Mouse (Mus musculus) hindbrain, postnatal 0 days (tissue): ENCODE data around the gene Aamdc. TPM values are rescaled to one million over a fixed set of nuclear protein-coding genes. Genes with fewer than 3 reads are reported as not detected.

Experiments
- ATAC-seq: fragments of 200-750 bp; cut with Nextera tagmentation; 2 replicates; pipeline ENCODE4 v1.8.0; 2017; ENCODE audit warnings: mild to moderate bottlenecking, moderate TSS enrichment, moderate library complexity
- DNase-seq: peaks from one replicate; pipeline ENCODE4 v3.0.0-alpha.2; 2015; ENCODE audit warnings: low spot score
- H3K27ac ChIP-seq: fragments of 300-500 bp; sonication (generic); 2 replicates; pipeline ENCODE4 v1.5.1; 2014; ENCODE audit warnings: mild to moderate bottlenecking
- H3K27me3 ChIP-seq: fragments of 300-500 bp; sonication (generic); 2 replicates; pipeline ENCODE4 v1.6.1; 2014; ENCODE audit warnings: low read length, mixed read lengths; ENCODE audit not compliant: insufficient read depth
- H3K36me3 ChIP-seq: fragments of 300-500 bp; sonication (generic); 2 replicates; pipeline ENCODE4 v1.6.1; 2014; ENCODE audit warnings: low read length, mixed read lengths; ENCODE audit not compliant: insufficient read depth
- H3K4me1 ChIP-seq: fragments of 300-500 bp; sonication (generic); 2 replicates; pipeline ENCODE4 v1.6.1; 2014; ENCODE audit warnings: antibody characterized with exemption, low read length, mixed read lengths; ENCODE audit not compliant: insufficient read depth
- H3K4me2 ChIP-seq: fragments of 300-500 bp; sonication (generic); 2 replicates; pipeline ENCODE4 v1.6.1; 2014; ENCODE audit warnings: low read depth, mild to moderate bottlenecking, low read length, moderate library complexity, mixed read lengths
- H3K4me3 ChIP-seq: fragments of 300-500 bp; sonication (generic); 2 replicates; pipeline ENCODE4 v1.5.1; 2014; ENCODE audit warnings: low read length
- H3K9ac ChIP-seq: fragments of 300-500 bp; sonication (generic); replicated peaks from 2 replicates; pipeline ENCODE4 v1.6.1; 2014; ENCODE audit warnings: mild to moderate bottlenecking, low read length, moderate library complexity, mixed read lengths
- H3K9me3 ChIP-seq: fragments of 300-500 bp; sonication (generic); 2 replicates; pipeline ENCODE4 v1.6.1; 2016; ENCODE audit warnings: low read length, mixed read lengths
- CTCF ChIP-seq: IDR thresholded peaks from 2 replicates; pipeline ENCODE4 v1.5.1; 2016; ENCODE audit warnings: antibody characterized with exemption, control low read depth, low read depth
- WGBS: fragments of 180-500 bp; shearing (Covaris S2); extraction: QIAGEN DNeasy Blood & Tissue Kit; methylation state at CpG from one replicate; pipeline ENCODE4 v1.1.7; 2014; 5-methylcytosine and 5-hydroxymethylcytosine counted together
- polyA plus RNA-seq: library from polyadenylated mRNA; unstranded; fragments of >200 nt; fragmentation: Nextera tagmentation; extraction: Ambion mirVana; gene quantifications from 2 replicates; pipeline ENCODE4 v1.2.1, GENCODE M21; 2015
- total RNA-seq: library from RNA; depleted of rRNA; stranded (reverse); fragments of >200 nt; gene quantifications from 2 replicates; pipeline ENCODE4 v1.2.3, GENCODE M21; 2014

Aamdc gene
- total and polyA plus RNA-seq, 2 experiments from 2014 or later, result 9.4 to 67.2 TPM

- H3K9me3 ChIP-seq, result no peaks in the 10 kb centered on the region
- H3K27ac ChIP-seq, result no peak overlapping the region
- H3K27me3 ChIP-seq, result no peaks in the 10 kb centered on the region
- 95% methylated on average over 1 of the region's 1 CpGs for WGBS
- ATAC-seq, result no peak
- H3K4me2 ChIP-seq, result no peak overlapping the region
- H3K4me1 ChIP-seq, result no peaks in the 10 kb centered on the region
- DNase-seq, result no peak
- no peak for TF ChIP-seq CTCF
- H3K9ac ChIP-seq, result no peak overlapping the region
- H3K36me3 ChIP-seq, result no peaks in the 10 kb centered on the region; the same call in 1 of the 2 replicates
- H3K4me3 ChIP-seq, result no peak overlapping the region
These were observed 8.9 kb downstream of the Aamdc start for GRCm38 (mm10) chr7:97570389-97570788.

- TF ChIP-seq CTCF, result no peak
- ATAC-seq, result no peak
These were observed 9.9 kb downstream of the Aamdc start for GRCm38 (mm10) chr7:97569372-97569771.

GRCm38 (mm10) chr7:97563576-97563975, 15.7 kb downstream of the Aamdc start:
- TF ChIP-seq CTCF, result no peak
- 90% methylated on average over 2 of the region's 2 CpGs for WGBS
- no peak for ATAC-seq
- no peaks in the 10 kb centered on the region for H3K4me1 ChIP-seq
- no peak overlapping the region for H3K27ac ChIP-seq
- no peak for DNase-seq
- no peak overlapping the region for H3K4me3 ChIP-seq
- H3K4me2 ChIP-seq, result no peak overlapping the region
- no peaks in the 10 kb centered on the region for H3K9me3 ChIP-seq
- no peaks in the 10 kb centered on the region for H3K27me3 ChIP-seq
- H3K36me3 ChIP-seq, result no peaks in the 10 kb centered on the region
- no peak overlapping the region for H3K9ac ChIP-seq

More at GRCm38 (mm10) chr7:97569372-97569771, 9.9 kb downstream of the Aamdc start:
- H3K9me3 ChIP-seq, result no peaks in the 10 kb centered on the region
- no peaks in the 10 kb centered on the region for H3K4me1 ChIP-seq
- no peak overlapping the region for H3K4me3 ChIP-seq
- H3K9ac ChIP-seq, result no peak overlapping the region
- WGBS, result 86% methylated on average over 4 of the region's 4 CpGs
- H3K4me2 ChIP-seq, result no peak overlapping the region
- DNase-seq, result no peak
- H3K27me3 ChIP-seq, result no peaks in the 10 kb centered on the region
- no peak overlapping the region for H3K27ac ChIP-seq
- H3K36me3 ChIP-seq, result no peaks in the 10 kb centered on the region; the same call in 1 of the 2 replicates

GRCm38 (mm10) chr7:97550673-97551072, 28.6 kb downstream of the Aamdc start:
- no peak for TF ChIP-seq CTCF
- H3K27ac ChIP-seq, result no peak overlapping the region
- ATAC-seq, result no peak

GRCm38 (mm10) chr7:97549301-97549700, 30.0 kb downstream of the Aamdc start:
- ATAC-seq, result no peak
- Histone ChIP-seq H3K4me2 (no peak overlapping the region), H3K36me3 (no peaks in the 10 kb centered on the region), H3K27me3 (no peaks in the 10 kb centered on the region), H3K27ac (no peak overlapping the region), H3K4me3 (no peak overlapping the region), H3K9ac (no peak overlapping the region), H3K9me3 (no peaks in the 10 kb centered on the region), H3K4me1 (no peaks in the 10 kb centered on the region)
- DNase-seq, result no peak
- WGBS, result 93% methylated on average over 10 of the region's 10 CpGs
- TF ChIP-seq CTCF, result no peak

More at GRCm38 (mm10) chr7:97550673-97551072, 28.6 kb downstream of the Aamdc start:
- Histone ChIP-seq H3K4me2 (no peak overlapping the region), H3K9me3 (no peaks in the 10 kb centered on the region), H3K4me3 (no peak overlapping the region), H3K4me1 (no peaks in the 10 kb centered on the region), H3K36me3 (no peaks in the 10 kb centered on the region), H3K27me3 (no peaks in the 10 kb centered on the region), H3K9ac (no peak overlapping the region)
- no peak for DNase-seq
- 93% methylated on average over 9 of the region's 9 CpGs for WGBS

- DNase-seq (no peak), ATAC-seq (no peak)
- H3K27ac ChIP-seq, result no peak overlapping the region
- H3K4me1 ChIP-seq, result no peaks in the 10 kb centered on the region
- no peak overlapping the region for H3K4me3 ChIP-seq
- no peaks in the 10 kb centered on the region for H3K27me3 ChIP-seq
- H3K36me3 ChIP-seq, result peaks cover 18% of the 10 kb centered on the region
- no peak overlapping the region for H3K9ac ChIP-seq
- 71% methylated on average over 2 of the region's 2 CpGs for WGBS
- no peaks in the 10 kb centered on the region for H3K9me3 ChIP-seq
- no peak for TF ChIP-seq CTCF
- no peak overlapping the region for H3K4me2 ChIP-seq
These were observed 32.8 kb downstream of the Aamdc start for GRCm38 (mm10) chr7:97546462-97546861.

GRCm38 (mm10) chr7:97536571-97536970, 42.7 kb downstream of the Aamdc start:
- TF ChIP-seq CTCF, result no peak
- 94% methylated on average over 5 of the region's 5 CpGs for WGBS
- no peak for ATAC-seq
- Histone ChIP-seq H3K9ac (no peak overlapping the region), H3K4me1 (no peaks in the 10 kb centered on the region), H3K9me3 (no peaks in the 10 kb centered on the region), H3K36me3 (peaks cover 56% of the 10 kb centered on the region), H3K27ac (no peak overlapping the region), H3K4me2 (no peak overlapping the region), H3K27me3 (no peaks in the 10 kb centered on the region), H3K4me3 (no peak overlapping the region)
- no peak for DNase-seq
